Mouse (Mus musculus) gonadal fat pad, adult 2 months (tissue): ENCODE measurements around the gene Rbp1. TPM values are rescaled to one million over a fixed set of nuclear protein-coding genes. Genes with fewer than 3 reads are reported as not detected.

Experiments used
- DNase-seq: peaks from one replicate; pipeline ENCODE4 v3.0.0-alpha.2; 2012; ENCODE audit warnings: low read depth
- polyA plus RNA-seq: library from polyadenylated mRNA; depleted of rRNA; stranded (reverse); fragments of >200 nt; gene quantifications from 2 replicates; pipeline ENCODE4 v1.2.3, GENCODE M21; 2012; rRNA removed

Rbp1 gene
- polyA plus RNA-seq, 1 experiment = 44.5 TPM

DNA sequence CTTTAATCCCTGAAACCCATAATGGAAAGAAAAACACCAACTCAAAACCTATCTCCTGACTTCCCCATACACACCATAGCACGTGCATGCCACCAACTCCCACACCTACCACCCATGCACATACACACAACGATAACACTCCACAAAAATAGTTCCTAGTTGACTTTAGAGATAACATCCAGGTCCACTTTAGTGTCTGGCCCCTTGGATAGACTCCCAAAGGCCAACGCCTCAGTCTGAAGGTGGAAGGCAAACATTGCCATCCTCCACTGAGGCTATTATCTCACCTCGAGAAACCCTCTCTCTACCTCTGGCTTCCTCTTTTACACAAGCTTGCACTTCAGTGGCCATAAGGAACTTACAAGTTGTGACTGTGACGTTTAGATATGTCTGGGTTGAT, 69.5 kb downstream of the Rbp1 start:
- no peak for DNase-seq

DNA sequence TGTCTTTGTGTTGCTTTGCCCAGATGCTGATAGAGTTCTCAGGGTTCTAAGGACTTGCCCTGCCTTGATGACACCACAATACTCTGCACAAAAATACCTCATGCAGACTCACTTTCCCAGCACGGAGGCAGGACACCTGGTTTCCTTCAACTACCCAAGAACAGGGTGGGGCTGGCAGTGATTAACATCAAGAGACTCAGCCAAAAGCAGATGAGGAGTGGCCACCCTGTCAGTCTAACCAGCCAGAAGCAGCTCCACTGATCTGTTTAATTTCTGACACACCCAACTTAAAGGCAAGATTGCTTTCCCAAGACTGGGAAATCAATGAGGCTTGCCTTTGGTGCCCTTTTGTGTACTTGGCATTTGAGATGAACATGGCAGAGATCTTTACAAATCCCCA, 70.1 kb downstream of the Rbp1 start:
- DNase-seq = no peak

Other genes with a start within 250 kb of the Rbp1 start
- gene Nmnat3, start 135.5 kb upstream of the Rbp1 start, polyA plus RNA-seq = 18.8 and 22.9 TPM in 2 replicates
- gene Rbp2, start 63.2 kb downstream of the Rbp1 start, polyA plus RNA-seq = 0.57 and 0.81 TPM in 2 replicates
- 63.3 and 63.7 TPM in 2 replicates for gene Copb2, start 140.8 kb downstream of the Rbp1 start, polyA plus RNA-seq
- gene Mrps22, start 178.7 kb downstream of the Rbp1 start, polyA plus RNA-seq = 11.5 and 15.2 TPM in 2 replicates